Mouse (Mus musculus): ENCODE measurements at regions not wholly inside any gene's neighbourhood (a gene's known extent, or its start where the extent isn't known, plus 50 kb on each side); places are given as distances from the start of the nearest gene placed in this dataset.

GRCm38 (mm10) chr9:30820806-30821375 is 101.4 kb downstream of the Adamts15 start:
- TF ChIP-seq GATA1 (IDR thresholded peaks at IDR 0.05; ENCODE audit: borderline replicate concordance, low read length) (no peak), FLI1 (IDR thresholded peaks at IDR 0.05; ENCODE audit: low read length) (no peak)
- H3K9me3 ChIP-seq: no peaks in the 10 kb centered on the region
- no peaks in the 10 kb centered on the region for H3K4me1 ChIP-seq
- H3K4me3 ChIP-seq (replicated peaks): no peak overlapping the region
- H3K27me3 ChIP-seq (replicated peaks): no peaks in the 10 kb centered on the region
- H3K36me3 ChIP-seq (replicated peaks; ENCODE audit: low read length): no peaks in the 10 kb centered on the region

- no peaks in the 10 kb centered on the region for H3K9me3 ChIP-seq
- no peak for TF ChIP-seq FLI1 (IDR thresholded peaks at IDR 0.05; ENCODE audit: low read length)
- no peak for TF ChIP-seq GATA1 (IDR thresholded peaks at IDR 0.05; ENCODE audit: borderline replicate concordance, low read length)
Measured at GRCm38 (mm10) chr9:30813246-30813645, 109.0 kb downstream of the Adamts15 start.

GRCm38 (mm10) chr9:30810843-30811242 is 111.4 kb downstream of the Adamts15 start:
- Histone ChIP-seq H3K4me1 (no peaks in the 10 kb centered on the region), H3K27me3 (replicated peaks) (no peaks in the 10 kb centered on the region), H3K9me3 (no peaks in the 10 kb centered on the region), H3K4me3 (replicated peaks) (no peak overlapping the region), H3K36me3 (replicated peaks; ENCODE audit: low read length) (no peaks in the 10 kb centered on the region)
- TF ChIP-seq FLI1 (IDR thresholded peaks at IDR 0.05; ENCODE audit: low read length) (no peak), GATA1 (IDR thresholded peaks at IDR 0.05; ENCODE audit: borderline replicate concordance, low read length) (no peak)

More at GRCm38 (mm10) chr9:30813246-30813645, 109.0 kb downstream of the Adamts15 start:
- no peak overlapping the region for H3K4me3 ChIP-seq (replicated peaks)
- no peaks in the 10 kb centered on the region for H3K36me3 ChIP-seq (replicated peaks; ENCODE audit: low read length)
- no peaks in the 10 kb centered on the region for H3K4me1 ChIP-seq
- H3K27me3 ChIP-seq (replicated peaks): no peaks in the 10 kb centered on the region

GRCm38 (mm10) chr9:30810290-30810689 is 112.0 kb downstream of the Adamts15 start:
- H3K36me3 ChIP-seq (replicated peaks; ENCODE audit: low read length): no peaks in the 10 kb centered on the region
- H3K27me3 ChIP-seq (replicated peaks): no peaks in the 10 kb centered on the region
- no peak overlapping the region for H3K4me3 ChIP-seq (replicated peaks)
- TF ChIP-seq FLI1 (IDR thresholded peaks at IDR 0.05; ENCODE audit: low read length) (no peak), GATA1 (IDR thresholded peaks at IDR 0.05; ENCODE audit: borderline replicate concordance, low read length) (no peak)
- H3K9me3 ChIP-seq: no peaks in the 10 kb centered on the region
- no peaks in the 10 kb centered on the region for H3K4me1 ChIP-seq

- Histone ChIP-seq H3K27me3 (replicated peaks) (no peaks in the 10 kb centered on the region), H3K36me3 (replicated peaks; ENCODE audit: low read length) (no peaks in the 10 kb centered on the region), H3K9me3 (no peaks in the 10 kb centered on the region), H3K4me3 (replicated peaks) (no peak overlapping the region), H3K4me1 (no peaks in the 10 kb centered on the region)
- no peak for TF ChIP-seq GATA1 (IDR thresholded peaks at IDR 0.05; ENCODE audit: borderline replicate concordance, low read length)
- no peak for TF ChIP-seq FLI1 (IDR thresholded peaks at IDR 0.05; ENCODE audit: low read length)
Measured at GRCm38 (mm10) chr9:30808863-30809491, 113.3 kb downstream of the Adamts15 start.

- H3K36me3 ChIP-seq (replicated peaks; ENCODE audit: low read length): no peaks in the 10 kb centered on the region
- H3K9me3 ChIP-seq: no peaks in the 10 kb centered on the region
- TF ChIP-seq FLI1 (IDR thresholded peaks at IDR 0.05; ENCODE audit: low read length) (no peak), GATA1 (IDR thresholded peaks at IDR 0.05; ENCODE audit: borderline replicate concordance, low read length) (no peak)
- H3K4me3 ChIP-seq (replicated peaks): no peak overlapping the region
- H3K4me1 ChIP-seq: no peaks in the 10 kb centered on the region
- no peaks in the 10 kb centered on the region for H3K27me3 ChIP-seq (replicated peaks)
Measured at GRCm38 (mm10) chr9:30803755-30804532, 118.3 kb downstream of the Adamts15 start.

- no peaks in the 10 kb centered on the region for H3K36me3 ChIP-seq (replicated peaks; ENCODE audit: low read length)
- H3K9me3 ChIP-seq: no peaks in the 10 kb centered on the region
- no peak overlapping the region for H3K4me3 ChIP-seq (replicated peaks)
- H3K4me1 ChIP-seq: no peaks in the 10 kb centered on the region
- no peak for TF ChIP-seq FLI1 (IDR thresholded peaks at IDR 0.05; ENCODE audit: low read length)
- TF ChIP-seq GATA1 (IDR thresholded peaks at IDR 0.05; ENCODE audit: borderline replicate concordance, low read length): no peak
- no peaks in the 10 kb centered on the region for H3K27me3 ChIP-seq (replicated peaks)
Measured at GRCm38 (mm10) chr9:30802826-30803225, 119.4 kb downstream of the Adamts15 start.

- H3K36me3 ChIP-seq (replicated peaks; ENCODE audit: low read length): no peaks in the 10 kb centered on the region
- no peaks in the 10 kb centered on the region for H3K27me3 ChIP-seq (replicated peaks)
- no peak for TF ChIP-seq FLI1 (IDR thresholded peaks at IDR 0.05; ENCODE audit: low read length)
- no peak for TF ChIP-seq GATA1 (IDR thresholded peaks at IDR 0.05; ENCODE audit: borderline replicate concordance, low read length)
Measured at GRCm38 (mm10) chr9:30794701-30795407, 127.4 kb downstream of the Adamts15 start.

GRCm38 (mm10) chr9:30781221-30781620 is 141.0 kb downstream of the Adamts15 start:
- TF ChIP-seq FLI1 (IDR thresholded peaks at IDR 0.05; ENCODE audit: low read length) (no peak), GATA1 (IDR thresholded peaks at IDR 0.05; ENCODE audit: borderline replicate concordance, low read length) (no peak)
- Histone ChIP-seq H3K27me3 (replicated peaks) (no peaks in the 10 kb centered on the region), H3K4me1 (no peaks in the 10 kb centered on the region), H3K36me3 (replicated peaks; ENCODE audit: low read length) (no peaks in the 10 kb centered on the region), H3K9me3 (peaks cover 7% of the 10 kb centered on the region; the same call in 1 of the 2 replicates), H3K4me3 (replicated peaks) (no peak overlapping the region)

More at GRCm38 (mm10) chr9:30794701-30795407, 127.4 kb downstream of the Adamts15 start:
- no peaks in the 10 kb centered on the region for H3K4me1 ChIP-seq
- H3K4me3 ChIP-seq (replicated peaks): no peak overlapping the region
- peaks cover 3% of the 10 kb centered on the region; the same call in 1 of the 2 replicates for H3K9me3 ChIP-seq

All from megakaryocyte, embryonic 14.5 days (primary cell).